Mouse (Mus musculus) brain, embryonic 14.5 days (tissue): ENCODE measurements at regions not wholly inside any gene's neighbourhood (a gene's known extent, or its start where the extent isn't known, plus 50 kb on each side); places are given as distances from the start of the nearest gene placed in this dataset.

Source experiments
- CTCF ChIP-seq: fragments of 200-500 bp; IDR thresholded peaks from 2 replicates; pipeline ENCODE4 v1.5.1; 2012; ENCODE audit warnings: inconsistent platforms, mild to moderate bottlenecking, moderate library complexity, borderline replicate concordance; ENCODE audit not compliant: insufficient read depth, insufficient read length; ENCODE audit errors: extremely low read depth
- POLR2A ChIP-seq: fragments of 200-500 bp; IDR thresholded peaks from 2 replicates; pipeline ENCODE4 v1.6.1; 2012; ENCODE audit warnings: mild to moderate bottlenecking, inconsistent platforms, borderline replicate concordance; ENCODE audit not compliant: poor library complexity, insufficient read depth, insufficient read length, severe bottlenecking; ENCODE audit errors: extremely low read depth

- no peak for TF ChIP-seq CTCF
- no peak for TF ChIP-seq POLR2A
These were observed 132.2 kb downstream of the Rpl14 start for GRCm38 (mm10) chr9:120703291-120703930.
